Mouse (Mus musculus) midbrain, embryonic 13.5 days (tissue): Measurements from ENCODE around the gene Mapk10. TPM values are rescaled to one million over a fixed set of nuclear protein-coding genes. Genes with fewer than 3 reads are reported as not detected.
"Not testable (repeated sequence)": the region's sequence is repeated elsewhere in the genome, so short reads cannot be mapped to it uniquely, and the experiment has no call there.

ENCODE experiments used
- ATAC-seq: fragments of 200-750 bp; cut with Nextera tagmentation; 2 replicates; pipeline ENCODE4 v1.8.0; 2017; ENCODE audit warnings: mild to moderate bottlenecking, moderate TSS enrichment, moderate library complexity
- H3K27ac ChIP-seq: fragments of 300-500 bp; sonication (generic); 2 replicates; pipeline ENCODE4 v1.5.1; 2015; ENCODE audit warnings: inconsistent platforms, mild to moderate bottlenecking, moderate library complexity
- H3K27me3 ChIP-seq: fragments of 300-500 bp; sonication (generic); 2 replicates; pipeline ENCODE4 v1.6.1; 2015; ENCODE audit warnings: mild to moderate bottlenecking, inconsistent platforms
- H3K36me3 ChIP-seq: fragments of 300-500 bp; sonication (generic); 2 replicates; pipeline ENCODE4 v1.6.1; 2015; ENCODE audit warnings: mild to moderate bottlenecking, inconsistent platforms
- H3K4me1 ChIP-seq: fragments of 300-500 bp; sonication (generic); replicated peaks from 2 replicates; pipeline ENCODE4 v1.6.1; 2015; ENCODE audit warnings: inconsistent platforms
- H3K4me2 ChIP-seq: fragments of 300-500 bp; sonication (generic); replicated peaks from 2 replicates; pipeline ENCODE4 v1.6.1; 2015; ENCODE audit warnings: moderate library complexity, mild to moderate bottlenecking, inconsistent platforms
- H3K4me3 ChIP-seq: fragments of 300-500 bp; sonication (generic); replicated peaks from 2 replicates; pipeline ENCODE4 v1.5.1; 2015; ENCODE audit warnings: mild to moderate bottlenecking, inconsistent platforms
- H3K9ac ChIP-seq: fragments of 300-500 bp; sonication (generic); replicated peaks from 2 replicates; pipeline ENCODE4 v1.6.1; 2015; ENCODE audit warnings: mild to moderate bottlenecking, inconsistent platforms
- H3K9me3 ChIP-seq: fragments of 300-500 bp; sonication (generic); 2 replicates; pipeline ENCODE4 v1.6.1; 2016; ENCODE audit warnings: mild to moderate bottlenecking, inconsistent platforms
- WGBS: fragments of 180-500 bp; shearing (Covaris S2); methylation state at CpG from one replicate; pipeline ENCODE4 v1.1.7; 2015; 5-methylcytosine and 5-hydroxymethylcytosine counted together
- polyA plus RNA-seq: library from polyadenylated mRNA; unstranded; fragments of >200 nt; fragmentation: Nextera tagmentation; extraction: Ambion mirVana; gene quantifications from 2 replicates; pipeline ENCODE4 v1.2.1, GENCODE M21; 2015

Mapk10 gene
- polyA plus RNA-seq, 1 experiment from 2014 or later, result 104 TPM

- not testable (repeated sequence) for ATAC-seq, H3K9me3 ChIP-seq, H3K4me2 ChIP-seq, H3K4me1 ChIP-seq, H3K4me3 ChIP-seq, H3K27me3 ChIP-seq, H3K27ac ChIP-seq, H3K9ac ChIP-seq
- H3K36me3 ChIP-seq, result peaks cover 19% of the 10 kb centered on the region
- WGBS, result 82% methylated on average over 17 of the region's 17 CpGs
Measured at GRCm38 (mm10) chr5:102943864-102944630, 267.1 kb downstream of the Mapk10 start.

GRCm38 (mm10) chr5:102930161-102930560 is 281.0 kb downstream of the Mapk10 start:
- Histone ChIP-seq H3K36me3 (peaks cover 3% of the 10 kb centered on the region; the same call in 1 of the 2 replicates), H3K9me3 (no peaks in the 10 kb centered on the region), H3K4me3 (no peak overlapping the region), H3K4me2 (no peak overlapping the region), H3K27ac (no peak overlapping the region), H3K27me3 (no peaks in the 10 kb centered on the region), H3K9ac (no peak overlapping the region), H3K4me1 (no peaks in the 10 kb centered on the region; the same call in 1 of the 2 replicates)
- no peak for ATAC-seq
- 49% methylated on average over 6 of the region's 6 CpGs for WGBS

GRCm38 (mm10) chr5:102926786-102927185 is 284.3 kb downstream of the Mapk10 start:
- WGBS, result 67% methylated on average over 5 of the region's 5 CpGs
- Histone ChIP-seq H3K9ac (no peak overlapping the region), H3K27me3 (no peaks in the 10 kb centered on the region), H3K27ac (no peak overlapping the region), H3K4me2 (no peak overlapping the region), H3K4me1 (no peaks in the 10 kb centered on the region; the same call in 1 of the 2 replicates), H3K4me3 (no peak overlapping the region), H3K36me3 (peaks cover 30% of the 10 kb centered on the region), H3K9me3 (no peaks in the 10 kb centered on the region)
- no peak for ATAC-seq

- no peak for ATAC-seq
- H3K4me1 ChIP-seq, result no peaks in the 10 kb centered on the region
- no peaks in the 10 kb centered on the region for H3K9me3 ChIP-seq
- H3K4me3 ChIP-seq, result no peak overlapping the region
- no peak overlapping the region for H3K27ac ChIP-seq
- no peak overlapping the region for H3K9ac ChIP-seq
- peaks cover 45% of the 10 kb centered on the region for H3K36me3 ChIP-seq
- H3K4me2 ChIP-seq, result no peak overlapping the region
- WGBS, result 72% methylated on average over 2 of the region's 2 CpGs
- H3K27me3 ChIP-seq, result no peaks in the 10 kb centered on the region
Measured at GRCm38 (mm10) chr5:102920199-102920598, 290.9 kb downstream of the Mapk10 start.

GRCm38 (mm10) chr5:102905441-102906211 is 305.5 kb downstream of the Mapk10 start:
- H3K36me3 ChIP-seq, result no peaks in the 10 kb centered on the region
- no peaks in the 10 kb centered on the region for H3K27me3 ChIP-seq
- H3K4me2 ChIP-seq, result no peak overlapping the region
- peak; percentile 43; the same call in 1 of the 2 replicates for ATAC-seq
- no peak overlapping the region for H3K4me3 ChIP-seq
- 30% methylated on average over 13 of the region's 13 CpGs for WGBS
- peak overlapping the region; percentile 4 for H3K27ac ChIP-seq
- peaks cover 7% of the 10 kb centered on the region; the same call in 1 of the 2 replicates for H3K4me1 ChIP-seq
- no peaks in the 10 kb centered on the region for H3K9me3 ChIP-seq
- H3K9ac ChIP-seq, result no peak overlapping the region

- 91% methylated on average over 12 of the region's 12 CpGs for WGBS
- no peak overlapping the region for H3K27ac ChIP-seq
Measured at GRCm38 (mm10) chr5:102904066-102904465, 307.1 kb downstream of the Mapk10 start.

GRCm38 (mm10) chr5:102903487-102903886 is 307.6 kb downstream of the Mapk10 start:
- Histone ChIP-seq H3K36me3 (no peaks in the 10 kb centered on the region), H3K4me1 (peaks cover 16% of the 10 kb centered on the region; the same call in 1 of the 2 replicates), H3K27ac (no peak overlapping the region), H3K9ac (no peak overlapping the region), H3K9me3 (no peaks in the 10 kb centered on the region), H3K4me2 (no peak overlapping the region), H3K27me3 (no peaks in the 10 kb centered on the region), H3K4me3 (no peak overlapping the region)
- 78% methylated on average over 9 of the region's 9 CpGs for WGBS
- ATAC-seq, result no peak

More at GRCm38 (mm10) chr5:102904066-102904465, 307.1 kb downstream of the Mapk10 start:
- H3K4me2 ChIP-seq, result no peak overlapping the region
- H3K9ac ChIP-seq, result no peak overlapping the region
- no peak for ATAC-seq
- peaks cover 12% of the 10 kb centered on the region; the same call in 1 of the 2 replicates for H3K4me1 ChIP-seq
- H3K9me3 ChIP-seq, result no peaks in the 10 kb centered on the region
- no peak overlapping the region for H3K4me3 ChIP-seq
- no peaks in the 10 kb centered on the region for H3K36me3 ChIP-seq
- H3K27me3 ChIP-seq, result no peaks in the 10 kb centered on the region

GRCm38 (mm10) chr5:102901176-102901575 is 310.0 kb downstream of the Mapk10 start:
- no peak overlapping the region for H3K9ac ChIP-seq
- H3K4me2 ChIP-seq, result no peak overlapping the region
- no peaks in the 10 kb centered on the region for H3K27me3 ChIP-seq
- H3K27ac ChIP-seq, result no peak overlapping the region
- H3K9me3 ChIP-seq, result no peaks in the 10 kb centered on the region
- H3K36me3 ChIP-seq, result no peaks in the 10 kb centered on the region
- H3K4me1 ChIP-seq, result peaks cover 17% of the 10 kb centered on the region; the same call in 1 of the 2 replicates
- no peak for ATAC-seq
- WGBS, result 82% methylated on average over 5 of the region's 5 CpGs
- no peak overlapping the region for H3K4me3 ChIP-seq

GRCm38 (mm10) chr5:102899680-102900215 is 311.4 kb downstream of the Mapk10 start:
- H3K27ac ChIP-seq, result peak overlapping the region; percentile 39; the same call in 1 of the 2 replicates
- 42% methylated on average over 6 of the region's 6 CpGs for WGBS
- H3K27me3 ChIP-seq, result no peaks in the 10 kb centered on the region
- no peaks in the 10 kb centered on the region for H3K9me3 ChIP-seq
- no peak overlapping the region for H3K9ac ChIP-seq
- ATAC-seq, result peak; percentile 55; the same call in 1 of the 2 replicates
- peaks cover 10% of the 10 kb centered on the region; the same call in 1 of the 2 replicates for H3K4me1 ChIP-seq
- H3K4me2 ChIP-seq, result no peak overlapping the region
- H3K4me3 ChIP-seq, result no peak overlapping the region
- H3K36me3 ChIP-seq, result no peaks in the 10 kb centered on the region

GRCm38 (mm10) chr5:102898301-102898700 is 312.8 kb downstream of the Mapk10 start:
- no peak overlapping the region for H3K9ac ChIP-seq
- no peaks in the 10 kb centered on the region for H3K27me3 ChIP-seq
- no peaks in the 10 kb centered on the region for H3K9me3 ChIP-seq
- no peaks in the 10 kb centered on the region for H3K36me3 ChIP-seq
- no peak for ATAC-seq
- H3K27ac ChIP-seq, result no peak overlapping the region
- H3K4me1 ChIP-seq, result peaks cover 10% of the 10 kb centered on the region; the same call in 1 of the 2 replicates
- H3K4me2 ChIP-seq, result no peak overlapping the region
- H3K4me3 ChIP-seq, result no peak overlapping the region
- WGBS, result 95% methylated on average over 4 of the region's 4 CpGs

- Histone ChIP-seq H3K4me3 (no peak overlapping the region), H3K9me3 (no peaks in the 10 kb centered on the region), H3K36me3 (no peaks in the 10 kb centered on the region), H3K27me3 (no peaks in the 10 kb centered on the region), H3K4me1 (peaks cover 7% of the 10 kb centered on the region; the same call in 1 of the 2 replicates), H3K4me2 (no peak overlapping the region), H3K27ac (no peak overlapping the region), H3K9ac (no peak overlapping the region)
- ATAC-seq, result no peak
- 96% methylated on average over 11 of the region's 11 CpGs for WGBS
Measured at GRCm38 (mm10) chr5:102892226-102892625, 318.9 kb downstream of the Mapk10 start.

GRCm38 (mm10) chr5:102889163-102889488 is 322.0 kb downstream of the Mapk10 start:
- Histone ChIP-seq H3K9ac (no peak overlapping the region), H3K4me3 (no peak overlapping the region), H3K9me3 (no peaks in the 10 kb centered on the region), H3K4me2 (no peak overlapping the region), H3K4me1 (peaks cover 7% of the 10 kb centered on the region; the same call in 1 of the 2 replicates), H3K27me3 (no peaks in the 10 kb centered on the region), H3K36me3 (no peaks in the 10 kb centered on the region), H3K27ac (no peak overlapping the region)
- no peak for ATAC-seq
- 82% methylated on average over 2 of the region's 2 CpGs for WGBS
